Mouse (Mus musculus): Measurements from ENCODE around the gene Mecom. TPM values are rescaled to one million over a fixed set of nuclear protein-coding genes. Genes with fewer than 3 reads are reported as not detected.

The Mecom gene
- polyA plus RNA-seq, 1 experiment: not detected

GRCm38 (mm10) chr3:30468068-30468835 is 79.6 kb downstream of the Mecom start:
- no peak for TF ChIP-seq GATA1 (IDR thresholded peaks at IDR 0.05; ENCODE audit: low read length)

GRCm38 (mm10) chr3:30466031-30466650 is 81.7 kb downstream of the Mecom start:
- TF ChIP-seq GATA1 (IDR thresholded peaks at IDR 0.05; ENCODE audit: low read length): no peak

GRCm38 (mm10) chr3:30464497-30464896 is 83.3 kb downstream of the Mecom start:
- TF ChIP-seq GATA1 (IDR thresholded peaks at IDR 0.05; ENCODE audit: low read length): no peak

- no peak for TF ChIP-seq GATA1 (IDR thresholded peaks at IDR 0.05; ENCODE audit: low read length)
Observed at GRCm38 (mm10) chr3:30461831-30462230, 86.0 kb downstream of the Mecom start.

- TF ChIP-seq GATA1 (IDR thresholded peaks at IDR 0.05; ENCODE audit: low read length): no peak
Observed at GRCm38 (mm10) chr3:30460890-30461578, 86.8 kb downstream of the Mecom start.

GRCm38 (mm10) chr3:30459626-30460025 is 88.2 kb downstream of the Mecom start:
- TF ChIP-seq GATA1 (IDR thresholded peaks at IDR 0.05; ENCODE audit: low read length): no peak

GRCm38 (mm10) chr3:30457975-30458678 is 89.7 kb downstream of the Mecom start:
- TF ChIP-seq GATA1 (IDR thresholded peaks at IDR 0.05; ENCODE audit: low read length): no peak

GRCm38 (mm10) chr3:30455902-30456301 is 91.9 kb downstream of the Mecom start:
- no peak for TF ChIP-seq GATA1 (IDR thresholded peaks at IDR 0.05; ENCODE audit: low read length)

- TF ChIP-seq GATA1 (IDR thresholded peaks at IDR 0.05; ENCODE audit: low read length): no peak
Observed at GRCm38 (mm10) chr3:30453546-30454455, 94.0 kb downstream of the Mecom start.

- no peak for TF ChIP-seq GATA1 (IDR thresholded peaks at IDR 0.05; ENCODE audit: low read length)
Observed at GRCm38 (mm10) chr3:30453046-30453445, 94.8 kb downstream of the Mecom start.

- no peak for TF ChIP-seq GATA1 (IDR thresholded peaks at IDR 0.05; ENCODE audit: low read length)
Observed at GRCm38 (mm10) chr3:30452511-30452910, 95.3 kb downstream of the Mecom start.

- no peak for TF ChIP-seq GATA1 (IDR thresholded peaks at IDR 0.05; ENCODE audit: low read length)
Observed at GRCm38 (mm10) chr3:30450206-30450965, 97.4 kb downstream of the Mecom start.

- no peak for TF ChIP-seq GATA1 (IDR thresholded peaks at IDR 0.05; ENCODE audit: low read length)
Observed at GRCm38 (mm10) chr3:30448624-30449023, 99.2 kb downstream of the Mecom start.

- no peak for TF ChIP-seq GATA1 (IDR thresholded peaks at IDR 0.05; ENCODE audit: low read length)
Observed at GRCm38 (mm10) chr3:30445970-30446442, 101.8 kb downstream of the Mecom start.
